Mouse (Mus musculus) embryonic facial prominence, embryonic 13.5 days (tissue): ENCODE results near the gene Ogg1. TPM values are rescaled to one million over a fixed set of nuclear protein-coding genes. Genes with fewer than 3 reads are reported as not detected.

Experiments used
- ATAC-seq: fragments of 200-750 bp; cut with Nextera tagmentation; 2 replicates; pipeline ENCODE4 v1.8.0; 2017; ENCODE audit warnings: low read depth; ENCODE audit not compliant: insufficient number of reproducible peaks, insufficient read depth, low FRiP score, low TSS enrichment
- H3K27ac ChIP-seq: fragments of 300-500 bp; sonication (generic); 2 replicates; pipeline ENCODE4 v1.5.1; 2015; ENCODE audit warnings: moderate library complexity, mild to moderate bottlenecking, inconsistent platforms
- H3K27me3 ChIP-seq: fragments of 300-500 bp; sonication (generic); 2 replicates; pipeline ENCODE4 v1.6.1; 2015; ENCODE audit warnings: mild to moderate bottlenecking, inconsistent platforms
- H3K36me3 ChIP-seq: fragments of 300-500 bp; sonication (generic); 2 replicates; pipeline ENCODE4 v1.6.1; 2015; ENCODE audit warnings: mild to moderate bottlenecking, inconsistent platforms
- H3K4me1 ChIP-seq: fragments of 300-500 bp; sonication (generic); 2 replicates; pipeline ENCODE4 v1.6.1; 2015; ENCODE audit warnings: inconsistent platforms
- H3K4me2 ChIP-seq: fragments of 300-500 bp; sonication (generic); 2 replicates; pipeline ENCODE4 v1.6.1; 2015; ENCODE audit warnings: moderate library complexity, mild to moderate bottlenecking, inconsistent platforms
- H3K4me3 ChIP-seq: fragments of 300-500 bp; sonication (generic); 2 replicates; pipeline ENCODE4 v1.5.1; 2015; ENCODE audit warnings: mild to moderate bottlenecking, inconsistent platforms
- H3K9ac ChIP-seq: fragments of 300-500 bp; sonication (generic); 2 replicates; pipeline ENCODE4 v1.6.1; 2015; ENCODE audit warnings: mild to moderate bottlenecking, inconsistent platforms
- H3K9me3 ChIP-seq: fragments of 300-500 bp; sonication (generic); 2 replicates; pipeline ENCODE4 v1.6.1; 2016; ENCODE audit warnings: inconsistent platforms
- WGBS: fragments of 180-500 bp; shearing (Covaris S2); methylation state at CpG from one replicate; pipeline ENCODE4 v1.1.7; 2015; ENCODE audit warnings: mixed read lengths; 5-methylcytosine and 5-hydroxymethylcytosine counted together
- polyA plus RNA-seq: library from polyadenylated mRNA; unstranded; fragments of >200 nt; fragmentation: Nextera tagmentation; extraction: Ambion mirVana; gene quantifications from 2 replicates; pipeline ENCODE4 v1.2.1, GENCODE M21; 2015

The Ogg1 gene
- polyA plus RNA-seq, 1 experiment from 2014 or later = 13.6 TPM

- no peak overlapping the region for H3K4me2 ChIP-seq
- no peaks in the 10 kb centered on the region for H3K9me3 ChIP-seq
- no peaks in the 10 kb centered on the region for H3K4me1 ChIP-seq
- 58% methylated on average over 10 of the region's 10 CpGs for WGBS
- H3K27me3 ChIP-seq = no peaks in the 10 kb centered on the region
- H3K9ac ChIP-seq = no peak overlapping the region
- H3K27ac ChIP-seq = no peak overlapping the region
- no peak overlapping the region for H3K4me3 ChIP-seq
- ATAC-seq = no peak
- no peaks in the 10 kb centered on the region for H3K36me3 ChIP-seq
These were observed 24.9 kb downstream of the Ogg1 start for GRCm38 (mm10) chr6:113351653-113352052.

DNA sequence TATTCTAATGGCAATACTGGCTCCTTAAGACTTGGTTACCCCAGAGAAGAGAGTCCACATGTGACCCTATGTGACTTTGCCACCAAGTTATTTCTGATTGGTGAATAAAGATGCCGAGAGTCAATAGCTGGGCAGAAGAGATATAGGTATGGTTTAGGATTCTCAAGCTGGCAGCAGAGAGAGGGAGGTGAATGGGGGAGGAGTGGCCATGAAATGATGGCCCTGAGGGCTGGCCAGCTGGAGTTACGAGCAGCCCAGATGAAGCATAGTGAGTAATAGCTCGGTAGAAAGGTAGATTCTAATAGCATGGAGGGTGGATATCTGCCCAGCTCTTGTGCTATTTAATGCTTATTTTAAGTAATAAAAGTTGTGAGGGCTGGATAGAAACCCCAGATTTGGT lies 26.0 kb downstream of the Ogg1 start:
- Histone ChIP-seq H3K27me3 (no peaks in the 10 kb centered on the region), H3K27ac (no peak overlapping the region), H3K9ac (no peak overlapping the region), H3K4me3 (no peak overlapping the region), H3K36me3 (no peaks in the 10 kb centered on the region), H3K4me2 (no peak overlapping the region), H3K9me3 (no peaks in the 10 kb centered on the region), H3K4me1 (no peaks in the 10 kb centered on the region)
- ATAC-seq = no peak
- 60% methylated on average over 3 of the region's 3 CpGs for WGBS

- no peak for ATAC-seq
- WGBS = 72% methylated on average over 3 of the region's 3 CpGs
- Histone ChIP-seq H3K4me1 (no peaks in the 10 kb centered on the region), H3K27me3 (no peaks in the 10 kb centered on the region), H3K27ac (no peak overlapping the region), H3K4me2 (no peak overlapping the region), H3K36me3 (no peaks in the 10 kb centered on the region), H3K9me3 (no peaks in the 10 kb centered on the region), H3K9ac (no peak overlapping the region), H3K4me3 (no peak overlapping the region)
These were observed 26.9 kb downstream of the Ogg1 start for GRCm38 (mm10) chr6:113353696-113354095.

- no peak overlapping the region for H3K9ac ChIP-seq
- no peak for ATAC-seq
- 70% methylated on average over 4 of the region's 4 CpGs for WGBS
- no peak overlapping the region for H3K27ac ChIP-seq
- no peaks in the 10 kb centered on the region for H3K27me3 ChIP-seq
- H3K4me2 ChIP-seq = no peak overlapping the region
- H3K4me3 ChIP-seq = no peak overlapping the region
- peaks cover under 1% of the 10 kb centered on the region; the same call in 1 of the 2 replicates for H3K36me3 ChIP-seq
- no peaks in the 10 kb centered on the region for H3K9me3 ChIP-seq
- no peaks in the 10 kb centered on the region for H3K4me1 ChIP-seq
These were observed 34.7 kb downstream of the Ogg1 start for GRCm38 (mm10) chr6:113361476-113361875.

DNA sequence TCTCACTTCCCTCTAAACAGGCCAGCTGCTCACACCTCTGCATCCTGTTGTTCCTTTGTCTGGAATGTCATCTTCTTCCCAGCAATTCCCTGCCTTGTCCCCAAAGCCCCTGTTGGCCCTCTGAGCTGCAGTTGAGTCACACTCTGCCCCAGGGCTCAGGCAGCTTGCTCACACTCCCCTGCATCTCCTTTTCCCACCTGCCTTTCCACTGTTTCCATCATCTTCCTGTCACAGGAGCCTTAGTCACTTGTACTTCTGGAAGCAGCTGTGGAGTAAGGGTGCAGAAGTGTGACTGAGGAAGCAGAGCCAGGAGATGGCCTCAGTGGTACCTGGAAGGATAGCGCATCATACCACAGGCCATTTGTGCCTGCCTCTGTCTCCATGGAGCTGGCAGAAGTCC lies 35.5 kb downstream of the Ogg1 start:
- no peaks in the 10 kb centered on the region for H3K27me3 ChIP-seq
- peaks cover 8% of the 10 kb centered on the region for H3K36me3 ChIP-seq
- H3K27ac ChIP-seq = no peak overlapping the region
- 88% methylated on average over 1 of the region's 1 CpGs for WGBS
- H3K9ac ChIP-seq = no peak overlapping the region
- H3K4me2 ChIP-seq = no peak overlapping the region
- H3K9me3 ChIP-seq = no peaks in the 10 kb centered on the region
- no peak overlapping the region for H3K4me3 ChIP-seq
- H3K4me1 ChIP-seq = no peaks in the 10 kb centered on the region
- no peak for ATAC-seq

GRCm38 (mm10) chr6:113364518-113365135 lies 37.9 kb downstream of the Ogg1 start:
- no peak overlapping the region for H3K27ac ChIP-seq
- ATAC-seq = no peak
- H3K4me2 ChIP-seq = no peak overlapping the region
- H3K4me1 ChIP-seq = no peaks in the 10 kb centered on the region
- no peak overlapping the region for H3K9ac ChIP-seq
- H3K9me3 ChIP-seq = no peaks in the 10 kb centered on the region
- peaks cover 25% of the 10 kb centered on the region for H3K36me3 ChIP-seq
- 73% methylated on average over 8 of the region's 8 CpGs for WGBS
- no peak overlapping the region for H3K4me3 ChIP-seq
- no peaks in the 10 kb centered on the region for H3K27me3 ChIP-seq

GRCm38 (mm10) chr6:113366639-113367038 lies 39.9 kb downstream of the Ogg1 start:
- 84% methylated on average over 6 of the region's 6 CpGs for WGBS
- peaks cover 46% of the 10 kb centered on the region for H3K36me3 ChIP-seq
- ATAC-seq = no peak

GRCm38 (mm10) chr6:113367574-113367973 lies 40.8 kb downstream of the Ogg1 start:
- Histone ChIP-seq H3K4me1 (no peaks in the 10 kb centered on the region), H3K9me3 (no peaks in the 10 kb centered on the region), H3K36me3 (peaks cover 55% of the 10 kb centered on the region), H3K27me3 (no peaks in the 10 kb centered on the region), H3K27ac (no peak overlapping the region), H3K4me2 (no peak overlapping the region), H3K4me3 (no peak overlapping the region), H3K9ac (no peak overlapping the region)
- ATAC-seq = no peak
- WGBS = 92% methylated on average over 1 of the region's 1 CpGs

More at GRCm38 (mm10) chr6:113366639-113367038, 39.9 kb downstream of the Ogg1 start:
- Histone ChIP-seq H3K27me3 (no peaks in the 10 kb centered on the region), H3K9me3 (no peaks in the 10 kb centered on the region), H3K4me3 (no peak overlapping the region), H3K9ac (no peak overlapping the region), H3K4me1 (no peaks in the 10 kb centered on the region), H3K27ac (no peak overlapping the region), H3K4me2 (no peak overlapping the region)

GRCm38 (mm10) chr6:113368124-113368523 lies 41.4 kb downstream of the Ogg1 start:
- H3K27ac ChIP-seq = peak overlapping the region; percentile 23; the same call in 1 of the 2 replicates
- no peaks in the 10 kb centered on the region for H3K4me1 ChIP-seq
- H3K9ac ChIP-seq = no peak overlapping the region
- H3K36me3 ChIP-seq = peaks cover 60% of the 10 kb centered on the region
- 67% methylated on average over 7 of the region's 7 CpGs for WGBS
- H3K4me3 ChIP-seq = no peak overlapping the region
- H3K9me3 ChIP-seq = no peaks in the 10 kb centered on the region
- H3K27me3 ChIP-seq = no peaks in the 10 kb centered on the region
- no peak overlapping the region for H3K4me2 ChIP-seq
- no peak for ATAC-seq

- peaks cover 64% of the 10 kb centered on the region for H3K36me3 ChIP-seq
- no peak for ATAC-seq
- H3K4me1 ChIP-seq = no peaks in the 10 kb centered on the region
- H3K27me3 ChIP-seq = no peaks in the 10 kb centered on the region
- H3K4me3 ChIP-seq = no peak overlapping the region
- 73% methylated on average over 5 of the region's 5 CpGs for WGBS
- no peak overlapping the region for H3K27ac ChIP-seq
- H3K9ac ChIP-seq = no peak overlapping the region
- H3K9me3 ChIP-seq = no peaks in the 10 kb centered on the region
- H3K4me2 ChIP-seq = no peak overlapping the region
These were observed 41.8 kb downstream of the Ogg1 start for GRCm38 (mm10) chr6:113368577-113368976.

DNA sequence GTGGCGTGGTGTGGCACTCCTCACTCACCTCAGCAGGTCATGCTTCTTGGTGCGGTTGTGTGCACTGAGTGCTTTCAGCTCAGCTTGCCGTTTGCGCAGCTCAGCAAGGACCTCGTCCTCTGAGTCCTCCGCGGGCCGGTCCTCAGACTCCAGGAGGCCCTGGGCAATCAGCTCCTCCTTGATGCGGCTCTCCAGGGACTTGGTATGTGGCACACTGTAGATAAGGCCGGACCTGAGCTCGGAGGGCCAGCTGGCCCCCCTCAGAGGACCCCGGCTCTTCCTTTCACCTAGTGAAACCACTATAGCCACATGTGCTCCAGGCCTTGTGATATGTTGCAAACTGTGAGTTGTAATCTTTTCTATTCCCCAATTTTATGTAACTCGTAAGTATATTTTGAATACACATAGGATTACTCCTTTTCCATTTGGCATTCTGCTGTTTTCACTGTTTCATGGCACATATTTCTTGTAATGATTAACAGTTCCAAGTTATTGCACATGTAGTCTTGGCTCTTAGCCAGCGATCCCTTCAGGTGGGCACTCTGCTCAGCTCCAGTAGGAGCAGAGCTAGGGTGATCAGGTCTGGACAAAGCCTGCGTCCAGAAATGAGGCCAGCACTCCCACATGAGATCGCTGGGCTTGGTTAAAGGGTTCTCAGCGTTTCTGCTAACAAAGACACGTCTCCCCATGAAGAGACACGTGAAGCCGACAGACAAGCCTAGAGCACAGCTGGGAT lies 43.6 kb downstream of the Ogg1 start:
- no peak overlapping the region for H3K4me3 ChIP-seq
- no peak overlapping the region for H3K9ac ChIP-seq
- H3K27me3 ChIP-seq = no peaks in the 10 kb centered on the region
- ATAC-seq = no peak
- WGBS = 92% methylated on average over 20 of the region's 20 CpGs
- no peak overlapping the region for H3K4me2 ChIP-seq
- no peaks in the 10 kb centered on the region for H3K9me3 ChIP-seq
- H3K36me3 ChIP-seq = peaks cover 81% of the 10 kb centered on the region
- H3K27ac ChIP-seq = no peak overlapping the region
- no peaks in the 10 kb centered on the region for H3K4me1 ChIP-seq

- H3K4me3 ChIP-seq = no peak overlapping the region
- no peaks in the 10 kb centered on the region for H3K27me3 ChIP-seq
- no peak overlapping the region for H3K27ac ChIP-seq
- ATAC-seq = no peak
- H3K9me3 ChIP-seq = no peaks in the 10 kb centered on the region
- peaks cover 72% of the 10 kb centered on the region for H3K36me3 ChIP-seq
- no peak overlapping the region for H3K4me2 ChIP-seq
- peaks cover 9% of the 10 kb centered on the region; the same call in 1 of the 2 replicates for H3K4me1 ChIP-seq
- H3K9ac ChIP-seq = no peak overlapping the region
- WGBS = 90% methylated on average over 4 of the region's 4 CpGs
These were observed 46.7 kb downstream of the Ogg1 start for GRCm38 (mm10) chr6:113373491-113373890.
